Mouse (Mus musculus) limb, embryonic 12.5 days (tissue): Measurements from ENCODE around the gene B230307C23Rik. TPM values are rescaled to one million over a fixed set of nuclear protein-coding genes. Genes with fewer than 3 reads are reported as not detected.
A peak's percentile ranks its signal among the peaks of the same experiment; 100 is the strongest.
"Not testable (repeated sequence)": the region's sequence is repeated elsewhere in the genome, so short reads cannot be mapped to it uniquely, and the experiment has no call there.

Experiments
- ATAC-seq: fragments of 200-750 bp; cut with Nextera tagmentation; 2 replicates; pipeline ENCODE4 v1.8.0; 2017; ENCODE audit warnings: low read depth, moderate TSS enrichment; ENCODE audit not compliant: insufficient number of reproducible peaks, insufficient read depth, low FRiP score, low TSS enrichment
- H3K27ac ChIP-seq: fragments of 300-500 bp; sonication (generic); 2 replicates; pipeline ENCODE4 v1.5.1; 2016; ENCODE audit warnings: mild to moderate bottlenecking, moderate library complexity
- H3K27me3 ChIP-seq: fragments of 300-500 bp; sonication (generic); 2 replicates; pipeline ENCODE4 v1.6.1; 2016; ENCODE audit warnings: mild to moderate bottlenecking, moderate library complexity
- H3K36me3 ChIP-seq: fragments of 300-500 bp; sonication (generic); 2 replicates; pipeline ENCODE4 v1.6.1; 2016; ENCODE audit warnings: mild to moderate bottlenecking, moderate library complexity
- H3K4me1 ChIP-seq: fragments of 300-500 bp; sonication (generic); replicated peaks from 2 replicates; pipeline ENCODE4 v1.6.1; 2016
- H3K4me2 ChIP-seq: fragments of 300-500 bp; sonication (generic); 2 replicates; pipeline ENCODE4 v1.6.1; 2016; ENCODE audit warnings: mild to moderate bottlenecking, moderate library complexity
- H3K4me3 ChIP-seq: fragments of 300-500 bp; sonication (generic); replicated peaks from 2 replicates; pipeline ENCODE4 v1.5.1; 2016; ENCODE audit warnings: mild to moderate bottlenecking
- H3K9ac ChIP-seq: fragments of 300-500 bp; sonication (generic); replicated peaks from 2 replicates; pipeline ENCODE4 v1.6.1; 2016; ENCODE audit warnings: mild to moderate bottlenecking, moderate library complexity
- H3K9me3 ChIP-seq: fragments of 300-500 bp; sonication (generic); 2 replicates; pipeline ENCODE4 v1.6.1; 2016; ENCODE audit warnings: mild to moderate bottlenecking, moderate library complexity
- WGBS: fragments of 180-500 bp; shearing (Covaris S2); methylation state at CpG from one replicate; pipeline ENCODE4 v1.1.7; 2016; 5-methylcytosine and 5-hydroxymethylcytosine counted together
- polyA plus RNA-seq: library from polyadenylated mRNA; unstranded; fragments of >200 nt; fragmentation: Nextera tagmentation; extraction: Ambion mirVana; gene quantifications from 2 replicates; pipeline ENCODE4 v1.2.1, GENCODE M21; 2016

Gene B230307C23Rik
- polyA plus RNA-seq, 1 experiment from 2014 or later: 21.8 TPM

DNA sequence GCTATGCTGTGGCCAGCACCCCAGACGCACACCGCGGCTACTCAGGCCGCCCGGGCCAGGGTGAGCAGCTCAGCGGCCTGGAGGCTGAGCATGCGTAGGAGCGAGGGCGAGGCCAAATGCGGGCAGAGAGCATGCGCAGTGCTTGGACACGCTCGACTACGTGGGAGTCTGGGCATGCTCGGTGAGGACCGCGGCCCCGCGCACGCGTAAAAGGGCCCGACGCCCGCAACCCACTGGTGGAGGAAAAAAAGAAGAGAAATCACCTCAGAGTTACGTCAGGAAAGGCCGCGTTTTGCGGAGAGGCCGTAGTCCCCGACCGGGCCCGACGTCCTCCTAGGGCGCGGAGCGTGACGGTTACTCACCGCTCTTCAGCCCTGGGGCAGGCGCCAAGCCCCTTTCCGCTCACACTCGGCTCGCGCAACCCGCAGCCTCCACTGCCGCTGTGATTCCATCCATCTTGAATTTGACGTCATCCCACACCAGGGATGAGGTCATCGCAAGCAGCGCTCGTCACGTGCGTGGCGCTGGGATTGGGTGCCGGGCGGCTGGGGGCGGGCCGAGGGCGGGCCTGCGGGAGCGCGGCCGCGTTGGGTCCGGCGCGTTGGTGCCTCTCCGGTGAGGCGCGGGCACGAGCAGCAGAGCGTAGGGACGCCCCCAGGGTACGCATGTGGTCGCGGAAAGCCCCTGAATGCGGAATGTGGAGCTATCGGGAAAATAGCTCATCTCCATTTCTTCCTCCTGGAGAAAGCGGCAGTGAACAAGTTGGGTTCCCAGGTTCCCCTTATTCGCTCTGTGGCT is 34.8 kb upstream of the B230307C23Rik start, which contains the start of the genes C2cd2 and Zbtb21:
Gene C2cd2, minus strand, starts transcription at position 448 of the 798 bp plus-strand sequence.
Gene Zbtb21, minus strand, starts transcription at position 472 of the 798 bp plus-strand sequence.
- H3K36me3 ChIP-seq: 0 out of 2 replicates have a peak, but pooled peaks cover 6% of the 10 kb centered on the region
- under 1% methylated on average over 78 of the region's 78 CpGs for WGBS
- H3K4me2 ChIP-seq: peak within 1 kb of the TSS; percentile 89
- ATAC-seq: peak; percentile 98
- peaks cover 11% of the 10 kb centered on the region for H3K4me1 ChIP-seq
- no peaks in the 10 kb centered on the region for H3K27me3 ChIP-seq
- peak within 1 kb of the TSS; percentile 96 for H3K27ac ChIP-seq
- peak within 1 kb of the TSS; percentile 89 for H3K4me3 ChIP-seq
- no peaks in the 10 kb centered on the region for H3K9me3 ChIP-seq
- peak within 1 kb of the TSS; percentile 91 for H3K9ac ChIP-seq

DNA sequence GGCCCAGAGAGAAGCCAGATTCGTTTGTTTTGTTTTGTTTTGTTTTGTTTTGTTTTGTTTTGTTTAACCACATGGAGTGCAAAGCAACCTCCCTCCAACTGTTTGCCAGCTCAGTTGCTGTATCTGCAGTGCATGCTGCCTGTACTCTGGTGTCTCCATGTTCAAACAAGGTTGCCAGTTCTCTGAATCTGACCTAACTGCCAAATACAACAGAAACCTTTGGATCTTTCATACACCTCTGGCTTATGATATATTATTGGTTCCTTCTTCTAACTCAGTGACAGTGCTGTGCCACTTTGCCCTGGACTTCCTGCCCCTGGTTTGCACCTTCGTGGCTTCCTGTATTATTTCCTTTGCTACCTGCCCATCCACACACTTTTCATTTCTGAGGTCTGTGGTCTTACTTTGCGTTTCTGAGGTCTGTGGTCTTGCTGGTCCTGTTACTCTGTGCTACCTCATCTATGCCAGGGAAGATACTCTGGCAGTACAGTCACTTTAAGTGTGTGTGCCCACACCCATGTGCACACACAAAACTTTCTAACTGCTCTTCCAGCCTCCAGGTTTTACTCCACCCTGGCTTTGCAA is 33.1 kb upstream of the B230307C23Rik start:
- WGBS: 87% methylated on average over 3 of the region's 3 CpGs
- Histone ChIP-seq H3K9me3 (no peaks in the 10 kb centered on the region), H3K4me1 (peaks cover 4% of the 10 kb centered on the region; the same call in 1 of the 2 replicates), H3K27ac (no peak overlapping the region), H3K36me3 (0 out of 2 replicates have a peak, but pooled peaks cover 6% of the 10 kb centered on the region), H3K9ac (no peak overlapping the region), H3K4me2 (no peak overlapping the region), H3K27me3 (no peaks in the 10 kb centered on the region), H3K4me3 (no peak overlapping the region)
- ATAC-seq: no peak

DNA sequence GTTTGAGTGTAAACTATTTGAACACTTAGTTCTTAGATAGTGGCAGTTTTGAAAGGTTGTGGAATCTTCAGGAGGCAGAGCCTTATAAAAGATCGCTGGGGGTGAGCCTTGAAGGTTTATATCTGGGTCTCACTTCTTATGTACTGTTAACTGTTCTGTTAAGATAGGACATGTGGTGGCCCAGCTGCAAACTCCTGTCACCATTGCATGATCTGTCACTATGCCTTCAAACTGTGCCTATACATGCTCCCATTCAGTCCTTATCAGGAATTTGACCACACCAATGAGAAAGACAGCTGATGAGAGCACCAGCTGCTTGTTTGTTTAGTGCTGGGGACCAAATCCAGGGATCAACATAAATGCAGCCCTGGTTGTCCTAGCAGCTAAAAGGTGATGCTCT is 19.8 kb upstream of the B230307C23Rik start:
- ATAC-seq: no peak
- H3K9me3 ChIP-seq: no peaks in the 10 kb centered on the region
- no peak overlapping the region for H3K9ac ChIP-seq
- no peaks in the 10 kb centered on the region for H3K4me1 ChIP-seq
- WGBS: 63% methylated on average over 1 of the region's 1 CpGs
- H3K4me3 ChIP-seq: no peak overlapping the region
- H3K36me3 ChIP-seq: no peaks in the 10 kb centered on the region
- no peaks in the 10 kb centered on the region for H3K27me3 ChIP-seq
- no peak overlapping the region for H3K4me2 ChIP-seq
- no peak overlapping the region for H3K27ac ChIP-seq

DNA sequence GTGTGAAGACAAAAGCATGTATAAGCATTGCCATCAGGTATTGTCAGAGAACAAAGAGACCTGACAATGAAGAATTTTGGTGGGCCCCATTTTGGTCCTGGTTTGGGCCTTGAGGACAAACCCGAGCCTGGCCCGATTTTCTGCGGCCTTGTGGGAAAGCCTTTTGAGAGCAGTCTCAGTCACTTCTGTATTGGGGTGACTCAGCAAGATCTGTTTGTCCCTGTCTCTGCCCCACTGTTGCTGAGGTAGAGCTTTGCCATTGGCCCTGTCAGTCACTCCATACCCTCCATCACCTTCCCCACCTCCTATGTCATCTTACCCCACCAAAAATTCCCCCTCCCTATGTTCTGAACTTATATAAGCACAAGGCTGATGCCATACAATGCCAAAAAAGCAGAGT is 19.4 kb upstream of the B230307C23Rik start:
- no peak for ATAC-seq
- 93% methylated on average over 3 of the region's 3 CpGs for WGBS
- H3K4me3 ChIP-seq: no peak overlapping the region

DNA sequence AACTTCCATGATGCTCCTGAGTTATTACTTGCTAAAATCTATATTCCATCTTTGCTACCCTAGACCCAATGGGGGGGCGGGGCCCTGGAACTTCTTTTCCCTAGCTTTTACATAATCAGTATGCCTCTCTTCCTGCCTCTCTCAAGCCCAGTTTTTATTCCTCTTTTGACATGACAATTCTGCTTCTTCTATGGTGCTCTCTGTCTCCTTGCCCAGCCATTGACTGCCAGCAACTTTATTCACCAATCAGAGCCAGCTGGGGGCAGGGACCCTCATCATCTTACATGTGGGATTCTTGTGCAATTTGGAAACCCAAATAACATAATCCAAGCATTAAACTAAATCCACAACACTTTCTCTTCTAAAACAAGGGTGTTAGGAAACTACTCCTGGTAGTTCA is 15.8 kb upstream of the B230307C23Rik start:
- H3K9me3 ChIP-seq: no peaks in the 10 kb centered on the region
- no peak overlapping the region for H3K4me3 ChIP-seq
- H3K9ac ChIP-seq: no peak overlapping the region
- no peak for ATAC-seq
- H3K27me3 ChIP-seq: no peaks in the 10 kb centered on the region
- no peak overlapping the region for H3K27ac ChIP-seq
- no peak overlapping the region for H3K4me2 ChIP-seq
- no peaks in the 10 kb centered on the region for H3K36me3 ChIP-seq
- no peaks in the 10 kb centered on the region for H3K4me1 ChIP-seq
- WGBS: 87% methylated on average over 1 of the region's 1 CpGs

More for the DNA sequence above, 19.4 kb upstream of the B230307C23Rik start:
- Histone ChIP-seq H3K36me3 (no peaks in the 10 kb centered on the region), H3K27ac (no peak overlapping the region), H3K9me3 (no peaks in the 10 kb centered on the region), H3K9ac (no peak overlapping the region), H3K4me1 (no peaks in the 10 kb centered on the region), H3K4me2 (no peak overlapping the region), H3K27me3 (no peaks in the 10 kb centered on the region)

DNA sequence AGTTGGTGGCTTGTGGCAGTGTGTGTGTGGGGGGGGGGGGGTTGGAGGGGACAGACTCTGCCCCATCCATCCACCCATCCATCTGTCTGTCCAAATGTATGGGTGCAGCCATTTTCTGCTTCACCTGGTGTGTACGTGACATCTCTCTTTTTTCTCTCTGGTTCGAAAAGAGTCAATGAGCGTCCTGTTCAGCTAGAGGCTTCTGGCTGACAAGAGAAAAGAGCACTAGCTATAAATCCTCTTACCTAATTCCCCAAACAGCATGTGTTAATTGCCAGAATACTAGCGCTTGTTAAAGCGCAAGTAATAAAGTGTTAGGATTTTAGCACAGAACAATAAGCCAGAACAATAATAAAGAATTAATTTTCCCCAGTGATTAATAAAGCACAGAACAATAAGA is 12.5 kb upstream of the B230307C23Rik start:
- no peaks in the 10 kb centered on the region for H3K36me3 ChIP-seq
- H3K27me3 ChIP-seq: no peaks in the 10 kb centered on the region
- H3K4me1 ChIP-seq: no peaks in the 10 kb centered on the region
- 55% methylated on average over 5 of the region's 5 CpGs for WGBS
- H3K4me3 ChIP-seq: no peak overlapping the region
- no peak overlapping the region for H3K4me2 ChIP-seq
- H3K9me3 ChIP-seq: 0 out of 2 replicates have a peak, but pooled peaks cover 4% of the 10 kb centered on the region
- H3K27ac ChIP-seq: no peak overlapping the region
- no peak for ATAC-seq
- no peak overlapping the region for H3K9ac ChIP-seq

DNA sequence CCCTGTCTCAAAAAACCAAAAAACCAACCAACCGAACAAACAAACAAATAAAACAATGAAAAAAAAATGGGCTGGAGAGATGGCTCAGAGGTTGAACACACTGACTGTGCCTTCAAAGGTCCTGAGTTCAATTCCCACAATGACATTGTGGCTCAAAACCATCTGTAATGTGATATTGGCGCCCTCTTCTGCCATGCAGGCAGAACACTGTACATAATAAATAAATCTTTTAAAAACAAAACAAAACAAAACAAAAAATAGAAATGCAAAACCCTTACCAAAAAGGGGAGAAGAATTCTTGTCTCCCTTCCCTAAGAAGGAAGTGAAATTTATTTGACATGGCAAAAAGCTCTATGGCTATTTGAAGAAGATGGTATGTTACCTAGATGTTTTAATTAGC is 5.6 kb upstream of the B230307C23Rik start:
- H3K27ac ChIP-seq: no peak overlapping the region
- H3K4me1 ChIP-seq: peaks cover 4% of the 10 kb centered on the region
- WGBS: 74% methylated on average over 2 of the region's 2 CpGs
- H3K4me3 ChIP-seq: no peak overlapping the region
- H3K36me3 ChIP-seq: no peaks in the 10 kb centered on the region
- no peak for ATAC-seq
- no peaks in the 10 kb centered on the region for H3K27me3 ChIP-seq
- no peak overlapping the region for H3K9ac ChIP-seq
- H3K9me3 ChIP-seq: 0 out of 2 replicates have a peak, but pooled peaks cover 4% of the 10 kb centered on the region
- H3K4me2 ChIP-seq: no peak overlapping the region

DNA sequence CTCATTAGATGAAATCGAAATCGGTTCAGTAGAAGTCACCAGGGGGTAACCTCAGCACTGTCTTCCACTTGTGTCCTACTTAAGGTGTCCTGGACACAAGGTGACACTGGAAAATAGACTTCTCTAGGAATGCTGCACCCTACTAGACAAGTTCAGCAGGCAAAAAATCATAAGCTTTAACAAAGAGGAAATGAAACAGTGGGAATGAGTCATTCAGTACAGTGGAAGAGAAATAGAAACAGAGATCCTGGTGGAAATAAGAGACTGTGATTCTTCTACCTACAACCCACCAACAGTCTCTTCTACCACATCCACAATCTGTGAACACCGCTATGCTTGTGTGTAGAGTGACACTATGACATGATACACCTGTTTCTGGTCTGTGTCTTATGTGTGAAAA is 4.6 kb upstream of the B230307C23Rik start:
- H3K27ac ChIP-seq, H3K4me2 ChIP-seq, H3K9me3 ChIP-seq, H3K36me3 ChIP-seq, H3K9ac ChIP-seq, H3K4me1 ChIP-seq, ATAC-seq, H3K27me3 ChIP-seq, H3K4me3 ChIP-seq: not testable (repeated sequence)
- WGBS: 76% methylated on average over 3 of the region's 3 CpGs

DNA sequence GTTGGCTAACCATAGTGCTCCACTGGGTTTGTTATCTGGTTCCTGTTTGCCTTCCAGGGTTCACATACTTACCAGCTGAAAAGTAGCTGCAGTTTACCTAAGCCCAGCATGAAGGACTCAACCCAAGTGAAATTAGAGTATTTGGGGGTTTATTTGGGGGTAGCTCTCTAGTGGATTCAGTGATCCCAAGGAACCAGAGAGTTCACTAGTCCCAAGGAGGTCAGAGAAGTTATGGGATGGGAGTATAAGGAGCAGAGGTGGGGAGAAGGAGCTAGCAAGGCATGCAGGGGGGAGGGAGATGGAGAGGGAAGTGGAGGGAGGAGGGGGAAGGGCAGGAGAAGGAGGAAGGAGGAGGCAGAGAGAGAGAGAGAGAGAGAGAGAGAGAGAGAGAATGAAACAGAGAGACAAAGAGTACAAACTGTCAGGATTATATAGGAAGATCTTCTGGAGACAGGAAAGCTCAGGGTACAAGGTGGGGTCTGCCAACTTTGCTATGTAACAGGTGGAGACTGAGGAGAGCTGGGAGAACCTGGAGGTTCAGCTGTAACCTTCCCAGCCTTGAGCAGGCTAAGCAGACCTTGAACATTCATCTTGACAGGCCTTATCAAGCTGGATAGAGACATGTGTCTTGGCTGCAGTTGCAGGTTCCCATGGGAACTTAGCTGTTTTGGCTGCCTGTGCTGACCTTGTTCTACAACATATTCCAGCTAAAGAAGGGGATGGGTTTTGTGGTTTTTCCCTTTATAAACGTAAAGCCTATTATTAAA is 1.1 kb upstream of the B230307C23Rik start:
- ATAC-seq: no peak
- peaks cover 4% of the 10 kb centered on the region for H3K4me1 ChIP-seq
- no peaks in the 10 kb centered on the region for H3K36me3 ChIP-seq
- peaks cover 4% of the 10 kb centered on the region; the same call in 1 of the 2 replicates for H3K9me3 ChIP-seq
- WGBS: 34% methylated on average over 1 of the region's 1 CpGs
- no peak overlapping the region; the same call in 1 of the 2 replicates for H3K27ac ChIP-seq
- peak overlapping the region; percentile 61 for H3K4me2 ChIP-seq
- H3K4me3 ChIP-seq: peak overlapping the region; percentile 61
- no peaks in the 10 kb centered on the region for H3K27me3 ChIP-seq
- H3K9ac ChIP-seq: peak overlapping the region; percentile 52; the same call in 1 of the 2 replicates

DNA sequence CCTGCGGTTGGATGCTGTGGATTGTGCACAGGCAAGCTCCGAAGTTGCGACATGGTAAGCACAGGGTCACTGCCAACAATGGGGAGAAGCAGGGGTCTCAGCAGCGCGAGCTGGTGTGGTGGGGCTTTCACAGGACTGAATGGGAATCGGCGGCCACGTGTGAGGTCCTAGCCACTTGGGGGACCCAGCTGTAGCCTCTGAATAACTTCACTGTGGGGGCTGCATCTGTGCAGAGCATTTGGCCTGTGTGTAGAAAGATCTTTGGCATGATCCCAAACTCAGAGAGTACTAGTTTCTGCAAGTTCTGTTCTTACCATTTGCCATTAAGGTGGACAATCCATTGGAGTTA is 242 bp downstream of the B230307C23Rik start:
- H3K9me3 ChIP-seq, H3K36me3 ChIP-seq, H3K4me1 ChIP-seq, H3K27me3 ChIP-seq: not testable (repeated sequence)
- WGBS: 2% methylated on average over 8 of the region's 8 CpGs
- Histone ChIP-seq H3K9ac (peak overlapping the region; percentile 55; the same call in 1 of the 2 replicates), H3K4me2 (peak overlapping the region; percentile 61), H3K27ac (peak overlapping the region; percentile 29; the same call in 1 of the 2 replicates), H3K4me3 (peak overlapping the region; percentile 61)
- ATAC-seq: peak; percentile 73; the same call in 1 of the 2 replicates

DNA sequence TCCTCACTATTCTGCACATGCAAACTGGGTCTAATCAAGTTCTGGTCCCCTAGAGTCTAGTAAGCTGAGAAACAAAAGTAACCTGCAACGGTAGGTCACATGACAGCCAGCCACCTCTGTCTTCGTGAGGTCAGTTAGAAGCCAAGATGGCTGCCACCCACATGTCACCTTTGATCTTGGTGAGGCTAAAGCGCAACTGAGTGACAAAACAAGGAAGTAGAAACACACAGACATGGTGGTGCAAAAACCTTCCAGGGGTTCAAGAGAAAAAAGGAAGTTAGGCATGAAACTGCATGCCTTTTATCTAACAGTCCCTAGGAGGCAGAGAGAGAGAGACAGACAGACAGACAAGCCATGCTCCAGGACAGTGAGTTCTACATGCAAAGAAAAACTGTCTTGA is 25.0 kb downstream of the B230307C23Rik start:
- Histone ChIP-seq H3K27ac (no peak overlapping the region), H3K4me1 (no peaks in the 10 kb centered on the region), H3K9ac (no peak overlapping the region), H3K9me3 (peaks cover 56% of the 10 kb centered on the region), H3K27me3 (no peaks in the 10 kb centered on the region), H3K36me3 (peaks cover 31% of the 10 kb centered on the region), H3K4me3 (no peak overlapping the region), H3K4me2 (no peak overlapping the region)
- no peak for ATAC-seq
- WGBS: 90% methylated on average over 3 of the region's 3 CpGs
